Mouse (Mus musculus) intestine, embryonic 14.5 days (tissue): ENCODE measurements around the gene Nrap. TPM values are rescaled to one million over a fixed set of nuclear protein-coding genes. Genes with fewer than 3 reads are reported as not detected.

ENCODE experiments used
- ATAC-seq: fragments of 200-750 bp; cut with Nextera tagmentation; replicated peaks from 2 replicates; pipeline ENCODE4 v1.8.0; 2017; ENCODE audit warnings: low read depth, moderate number of reproducible peaks, moderate TSS enrichment, moderate library complexity; ENCODE audit not compliant: low FRiP score, low TSS enrichment
- DNase-seq: peaks from one replicate; pipeline ENCODE4 v3.0.0-alpha.2; 2018; ENCODE audit warnings: low spot score
- H3K27ac ChIP-seq: fragments of 300-500 bp; sonication (generic); 2 replicates; pipeline ENCODE4 v1.5.1; 2014; ENCODE audit warnings: low read depth, mild to moderate bottlenecking, control low read depth
- H3K27me3 ChIP-seq: fragments of 300-500 bp; sonication (generic); replicated peaks from 2 replicates; pipeline ENCODE4 v1.6.1; 2014; ENCODE audit warnings: low read length, control low read depth; ENCODE audit not compliant: control insufficient read depth, insufficient read depth
- H3K36me3 ChIP-seq: fragments of 300-500 bp; sonication (generic); 2 replicates; pipeline ENCODE4 v1.6.1; 2014; ENCODE audit warnings: low read length, control low read depth; ENCODE audit not compliant: control insufficient read depth, insufficient read depth
- H3K4me1 ChIP-seq: fragments of 300-500 bp; sonication (generic); replicated peaks from 2 replicates; pipeline ENCODE4 v1.6.1; 2014; ENCODE audit warnings: low read length, control low read depth, mixed read lengths; ENCODE audit not compliant: control insufficient read depth, insufficient read depth
- H3K4me2 ChIP-seq: fragments of 300-500 bp; sonication (generic); 2 replicates; pipeline ENCODE4 v1.6.1; 2014; ENCODE audit warnings: low read length
- H3K4me3 ChIP-seq: fragments of 300-500 bp; sonication (generic); 2 replicates; pipeline ENCODE4 v1.5.1; 2014; ENCODE audit warnings: low read depth, low read length, control low read depth, mixed read lengths
- H3K9ac ChIP-seq: fragments of 300-500 bp; sonication (generic); 2 replicates; pipeline ENCODE4 v1.6.1; 2014; ENCODE audit warnings: mild to moderate bottlenecking, low read length
- H3K9me3 ChIP-seq: fragments of 300-500 bp; sonication (generic); 2 replicates; pipeline ENCODE4 v1.6.1; 2016; ENCODE audit warnings: low read length, control low read depth; ENCODE audit not compliant: control insufficient read depth
- WGBS: fragments of 180-500 bp; shearing (Covaris S2); extraction: QIAGEN DNeasy Blood & Tissue Kit; methylation state at CpG from one replicate; pipeline ENCODE4 v1.1.7; 2014; 5-methylcytosine and 5-hydroxymethylcytosine counted together
- polyA plus RNA-seq: library from polyadenylated mRNA; unstranded; fragments of >200 nt; fragmentation: Nextera tagmentation; extraction: Ambion mirVana; gene quantifications from 2 replicates; pipeline ENCODE4 v1.2.1, GENCODE M21; 2014

Gene Nrap
- 0.26 and 0.27 TPM in 2 replicates for polyA plus RNA-seq

GRCm38 (mm10) chr19:56389879-56390278, at the start of gene Nrap:
Gene Nrap, minus strand, starts transcription at chr19:56390037.
- Histone ChIP-seq H3K36me3 (no peaks in the 10 kb centered on the region), H3K4me3 (no peak within 1 kb of the TSS), H3K9ac (no peak within 1 kb of the TSS), H3K9me3 (no peaks in the 10 kb centered on the region), H3K4me2 (no peak within 1 kb of the TSS), H3K27ac (no peak within 1 kb of the TSS), H3K27me3 (no peaks in the 10 kb centered on the region), H3K4me1 (no peaks in the 10 kb centered on the region)
- no peak for DNase-seq
- no peak for ATAC-seq
- WGBS, result 83% methylated on average over 11 of the region's 11 CpGs

GRCm38 (mm10) chr19:56439072-56439434, 49.2 kb upstream of the Nrap start:
- H3K4me2 ChIP-seq, result no peak overlapping the region
- H3K9ac ChIP-seq, result no peak overlapping the region
- 0 out of 2 replicates have a peak overlapping the region, but pooled peaks have one; percentile 27 for H3K27ac ChIP-seq
- H3K4me3 ChIP-seq, result no peak overlapping the region
- peaks cover 25% of the 10 kb centered on the region for H3K36me3 ChIP-seq
- H3K9me3 ChIP-seq, result no peaks in the 10 kb centered on the region
- WGBS, result 73% methylated on average over 6 of the region's 6 CpGs
- no peak for ATAC-seq
- H3K27me3 ChIP-seq, result no peaks in the 10 kb centered on the region
- no peak for DNase-seq
- H3K4me1 ChIP-seq, result peaks cover 11% of the 10 kb centered on the region; the same call in 1 of the 2 replicates

DNA sequence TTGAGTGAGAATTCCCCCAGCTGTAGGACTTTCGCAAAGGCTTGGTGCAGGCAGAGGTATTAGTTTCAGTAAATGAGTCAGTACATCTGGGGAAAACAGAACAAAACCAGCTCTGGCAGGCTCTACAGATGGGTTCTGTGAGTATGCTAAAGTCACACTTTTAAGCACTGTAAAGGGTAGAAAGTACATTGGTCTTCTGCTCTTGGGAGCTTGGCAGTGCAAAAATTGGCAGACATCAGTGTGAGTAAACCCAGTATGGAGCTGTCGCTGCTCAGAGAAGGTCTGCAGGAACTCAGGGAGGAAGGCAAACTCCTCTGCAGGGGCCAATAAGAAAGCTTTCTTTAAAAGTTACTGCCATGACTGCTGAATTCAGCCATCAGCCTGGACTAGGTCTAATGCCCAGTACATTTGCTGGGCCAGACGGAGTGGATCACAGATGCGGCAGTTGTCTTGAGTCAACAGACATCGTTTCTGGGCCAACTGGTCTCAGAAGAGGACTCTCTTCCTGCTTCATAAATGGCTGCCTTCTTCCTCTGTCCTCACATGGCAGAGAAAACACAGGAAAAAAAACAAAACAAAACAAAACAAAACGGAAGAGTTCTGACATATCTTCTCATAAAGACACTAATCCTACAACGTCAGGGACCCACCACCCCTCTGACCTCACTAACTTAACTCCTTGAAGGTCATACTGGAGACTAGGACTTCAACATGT, 48.7 kb upstream of the Nrap start:
- H3K27me3 ChIP-seq, result no peaks in the 10 kb centered on the region
- no peak overlapping the region for H3K4me2 ChIP-seq
- ATAC-seq (no peak), DNase-seq (no peak)
- H3K4me1 ChIP-seq, result 0 out of 2 replicates have a peak, but pooled peaks cover 7% of the 10 kb centered on the region
- no peak overlapping the region for H3K4me3 ChIP-seq
- H3K9ac ChIP-seq, result no peak overlapping the region
- H3K9me3 ChIP-seq, result no peaks in the 10 kb centered on the region
- 62% methylated on average over 7 of the region's 7 CpGs for WGBS
- peak overlapping the region; percentile 27; the same call in 1 of the 2 replicates for H3K27ac ChIP-seq
- peaks cover 30% of the 10 kb centered on the region for H3K36me3 ChIP-seq

GRCm38 (mm10) chr19:56436380-56436779, 46.5 kb upstream of the Nrap start:
- Histone ChIP-seq H3K27me3 (no peaks in the 10 kb centered on the region), H3K4me1 (peaks cover 9% of the 10 kb centered on the region; the same call in 1 of the 2 replicates), H3K9me3 (no peaks in the 10 kb centered on the region), H3K36me3 (peaks cover 30% of the 10 kb centered on the region), H3K4me3 (no peak overlapping the region), H3K4me2 (no peak overlapping the region), H3K9ac (no peak overlapping the region), H3K27ac (no peak overlapping the region)
- DNase-seq (no peak), ATAC-seq (no peak)
- WGBS, result 78% methylated on average over 13 of the region's 13 CpGs

GRCm38 (mm10) chr19:56433581-56433980, 43.7 kb upstream of the Nrap start:
- Histone ChIP-seq H3K36me3 (peaks cover 26% of the 10 kb centered on the region), H3K4me1 (peaks cover 7% of the 10 kb centered on the region; the same call in 1 of the 2 replicates), H3K27ac (no peak overlapping the region), H3K9me3 (no peaks in the 10 kb centered on the region), H3K9ac (no peak overlapping the region), H3K27me3 (no peaks in the 10 kb centered on the region), H3K4me3 (no peak overlapping the region), H3K4me2 (no peak overlapping the region)
- WGBS, result 85% methylated on average over 7 of the region's 7 CpGs
- DNase-seq (no peak), ATAC-seq (no peak)

- Histone ChIP-seq H3K36me3 (peaks cover 25% of the 10 kb centered on the region), H3K27ac (no peak overlapping the region), H3K27me3 (no peaks in the 10 kb centered on the region), H3K4me2 (no peak overlapping the region), H3K4me3 (no peak overlapping the region), H3K9ac (no peak overlapping the region), H3K4me1 (peaks cover 5% of the 10 kb centered on the region; the same call in 1 of the 2 replicates), H3K9me3 (no peaks in the 10 kb centered on the region)
- ATAC-seq (no peak), DNase-seq (no peak)
- WGBS, result 58% methylated on average over 10 of the region's 10 CpGs
Measured at GRCm38 (mm10) chr19:56432706-56433105, 42.9 kb upstream of the Nrap start.

GRCm38 (mm10) chr19:56430369-56430768, 40.5 kb upstream of the Nrap start:
- H3K4me1 ChIP-seq, result peaks cover 18% of the 10 kb centered on the region
- DNase-seq (no peak), ATAC-seq (no peak)
- H3K27ac ChIP-seq, result no peak overlapping the region
- H3K9ac ChIP-seq, result no peak overlapping the region
- H3K4me2 ChIP-seq, result no peak overlapping the region
- H3K36me3 ChIP-seq, result peaks cover 10% of the 10 kb centered on the region
- no peak overlapping the region for H3K4me3 ChIP-seq
- no peaks in the 10 kb centered on the region for H3K27me3 ChIP-seq
- 57% methylated on average over 8 of the region's 8 CpGs for WGBS
- no peaks in the 10 kb centered on the region for H3K9me3 ChIP-seq

DNA sequence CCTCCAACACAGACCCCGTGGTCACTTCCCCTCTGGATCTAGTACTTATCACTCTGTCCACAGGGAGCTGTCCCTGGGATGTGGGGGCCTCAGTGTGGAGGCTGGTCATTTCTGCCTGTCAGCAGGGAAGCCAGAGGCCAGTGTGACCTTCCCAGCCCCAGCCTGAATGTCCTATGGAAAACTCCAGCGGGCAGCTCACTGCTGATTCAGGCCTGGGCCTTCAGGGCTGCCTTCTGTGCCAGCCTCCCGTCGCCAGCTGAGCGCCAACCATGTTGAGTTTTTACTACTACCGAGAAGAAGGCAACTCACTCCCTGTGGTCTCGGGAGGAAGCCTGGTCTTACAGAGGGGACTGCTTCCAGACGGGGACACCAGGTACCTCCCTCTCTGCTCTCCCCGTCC, 35.7 kb upstream of the Nrap start:
- ATAC-seq (no peak; the same call in 1 of the 2 replicates), DNase-seq (no peak)
- no peaks in the 10 kb centered on the region for H3K36me3 ChIP-seq
- peak overlapping the region; percentile 2; the same call in 1 of the 2 replicates for H3K4me2 ChIP-seq
- H3K9ac ChIP-seq, result no peak overlapping the region
- no peaks in the 10 kb centered on the region for H3K27me3 ChIP-seq
- H3K27ac ChIP-seq, result peak overlapping the region; percentile 68
- no peak overlapping the region for H3K4me3 ChIP-seq
- WGBS, result 48% methylated on average over 9 of the region's 9 CpGs
- peaks cover 39% of the 10 kb centered on the region for H3K4me1 ChIP-seq
- H3K9me3 ChIP-seq, result no peaks in the 10 kb centered on the region
